Mouse (Mus musculus) midbrain, embryonic 11.5 days (tissue): ENCODE measurements around the gene 1190007I07Rik. TPM values are rescaled to one million over a fixed set of nuclear protein-coding genes. Genes with fewer than 3 reads are reported as not detected.

Experiments
- ATAC-seq: fragments of 200-750 bp; cut with Nextera tagmentation; 2 replicates; pipeline ENCODE4 v1.8.0; 2017; ENCODE audit warnings: moderate TSS enrichment, moderate library complexity; ENCODE audit not compliant: low FRiP score
- DNase-seq: peaks from one replicate; pipeline ENCODE4 v3.0.0; 2015; ENCODE audit warnings: low spot score; ENCODE audit errors: missing footprints
- H3K27ac ChIP-seq: fragments of 300-500 bp; sonication (generic); 2 replicates; pipeline ENCODE4 v1.5.1; 2014; ENCODE audit warnings: low read depth, low read length
- H3K27me3 ChIP-seq: fragments of 300-500 bp; sonication (generic); 2 replicates; pipeline ENCODE4 v1.6.1; 2014; ENCODE audit warnings: mild to moderate bottlenecking, low read length, moderate library complexity, mixed read lengths; ENCODE audit not compliant: control insufficient read depth, insufficient read depth
- H3K36me3 ChIP-seq: fragments of 300-500 bp; sonication (generic); 2 replicates; pipeline ENCODE4 v1.6.1; 2014; ENCODE audit warnings: mild to moderate bottlenecking, low read length, moderate library complexity, mixed read lengths; ENCODE audit not compliant: control insufficient read depth, insufficient read depth
- H3K4me1 ChIP-seq: fragments of 300-500 bp; sonication (generic); 2 replicates; pipeline ENCODE4 v1.6.1; 2014; ENCODE audit warnings: low read length; ENCODE audit not compliant: control insufficient read depth, insufficient read depth
- H3K4me2 ChIP-seq: fragments of 300-500 bp; sonication (generic); 2 replicates; pipeline ENCODE4 v1.6.1; 2014; ENCODE audit warnings: mild to moderate bottlenecking, moderate library complexity
- H3K4me3 ChIP-seq: fragments of 300-500 bp; sonication (generic); 2 replicates; pipeline ENCODE4 v1.5.1; 2014; ENCODE audit warnings: low read depth, low read length
- H3K9ac ChIP-seq: fragments of 300-500 bp; sonication (generic); 2 replicates; pipeline ENCODE4 v1.6.1; 2014; ENCODE audit warnings: low read length
- H3K9me3 ChIP-seq: fragments of 300-500 bp; sonication (generic); 2 replicates; pipeline ENCODE4 v1.6.1; 2016; ENCODE audit warnings: low read length; ENCODE audit not compliant: control insufficient read depth
- WGBS: fragments of 180-500 bp; shearing (Covaris S2); extraction: QIAGEN DNeasy Blood & Tissue Kit; methylation state at CpG from one replicate; pipeline ENCODE4 v1.1.7; 2014; 5-methylcytosine and 5-hydroxymethylcytosine counted together
- polyA plus RNA-seq: library from polyadenylated mRNA; unstranded; fragments of >200 nt; fragmentation: Nextera tagmentation; extraction: Ambion mirVana; gene quantifications from 2 replicates; pipeline ENCODE4 v1.2.1, GENCODE M21; 2014

Gene 1190007I07Rik
- polyA plus RNA-seq, 1 experiment from 2014 or later: 35.9 TPM

DNA sequence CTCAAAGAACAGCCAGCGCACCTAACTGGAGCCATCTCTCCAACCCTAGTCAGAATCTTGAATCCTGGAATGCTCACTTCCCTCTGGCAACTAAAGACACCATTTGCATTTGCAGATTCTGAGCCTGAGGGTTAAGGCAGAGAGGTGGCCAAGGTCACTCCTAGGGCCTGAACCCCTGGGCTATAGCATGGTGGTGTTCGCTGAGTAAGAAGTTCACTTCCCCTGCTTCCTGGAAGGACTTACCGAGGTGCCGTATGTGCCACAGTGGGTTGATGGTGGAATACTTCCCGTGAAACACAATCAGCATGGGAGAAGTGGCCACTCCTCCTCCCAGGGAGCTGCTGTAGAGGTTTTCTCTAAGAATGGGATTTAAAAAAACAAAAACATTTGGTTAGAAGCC, 29.6 kb upstream of the 1190007I07Rik start:
- Histone ChIP-seq H3K9ac (no peak overlapping the region), H3K4me1 (no peaks in the 10 kb centered on the region), H3K4me2 (no peak overlapping the region), H3K36me3 (peaks cover 2% of the 10 kb centered on the region; the same call in 1 of the 2 replicates), H3K27me3 (no peaks in the 10 kb centered on the region), H3K27ac (no peak overlapping the region), H3K4me3 (no peak overlapping the region), H3K9me3 (no peaks in the 10 kb centered on the region)
- 72% methylated on average over 5 of the region's 5 CpGs for WGBS
- ATAC-seq: no peak
- DNase-seq: no peak

DNA sequence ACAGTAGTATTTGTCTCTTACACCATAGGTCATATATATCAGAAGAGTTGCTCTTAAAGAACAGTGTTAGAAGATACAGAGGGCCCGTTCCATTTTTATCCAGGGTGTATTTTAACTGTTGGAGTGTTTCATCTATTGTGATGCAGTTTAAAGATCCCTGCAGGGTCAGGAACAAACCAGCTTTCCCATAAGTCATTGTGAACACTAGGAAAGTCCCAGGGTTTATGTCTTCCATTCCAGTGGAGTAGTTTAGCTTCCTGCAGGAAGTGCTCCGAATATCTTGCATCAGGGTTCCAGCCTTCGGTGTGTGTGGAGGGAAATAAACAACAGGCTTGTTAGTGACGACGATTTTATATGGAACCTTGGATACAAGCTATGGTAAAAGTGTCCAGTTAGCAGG, 28.2 kb upstream of the 1190007I07Rik start:
- H3K4me2 ChIP-seq: no peak overlapping the region
- no peak overlapping the region for H3K9ac ChIP-seq
- peaks cover 11% of the 10 kb centered on the region for H3K36me3 ChIP-seq
- no peaks in the 10 kb centered on the region for H3K27me3 ChIP-seq
- no peaks in the 10 kb centered on the region for H3K4me1 ChIP-seq
- no peaks in the 10 kb centered on the region for H3K9me3 ChIP-seq
- DNase-seq: no peak
- no peak overlapping the region for H3K4me3 ChIP-seq
- ATAC-seq: no peak
- H3K27ac ChIP-seq: no peak overlapping the region
- 89% methylated on average over 5 of the region's 5 CpGs for WGBS

GRCm38 (mm10) chr10:82647205-82647811, 24.3 kb upstream of the 1190007I07Rik start:
- Histone ChIP-seq H3K4me1 (no peaks in the 10 kb centered on the region), H3K9ac (no peak overlapping the region), H3K36me3 (peaks cover 20% of the 10 kb centered on the region), H3K9me3 (no peaks in the 10 kb centered on the region), H3K27me3 (no peaks in the 10 kb centered on the region), H3K4me2 (no peak overlapping the region), H3K27ac (no peak overlapping the region), H3K4me3 (no peak overlapping the region)
- WGBS: 93% methylated on average over 17 of the region's 17 CpGs
- DNase-seq (peak; percentile 62), ATAC-seq (no peak)

DNA sequence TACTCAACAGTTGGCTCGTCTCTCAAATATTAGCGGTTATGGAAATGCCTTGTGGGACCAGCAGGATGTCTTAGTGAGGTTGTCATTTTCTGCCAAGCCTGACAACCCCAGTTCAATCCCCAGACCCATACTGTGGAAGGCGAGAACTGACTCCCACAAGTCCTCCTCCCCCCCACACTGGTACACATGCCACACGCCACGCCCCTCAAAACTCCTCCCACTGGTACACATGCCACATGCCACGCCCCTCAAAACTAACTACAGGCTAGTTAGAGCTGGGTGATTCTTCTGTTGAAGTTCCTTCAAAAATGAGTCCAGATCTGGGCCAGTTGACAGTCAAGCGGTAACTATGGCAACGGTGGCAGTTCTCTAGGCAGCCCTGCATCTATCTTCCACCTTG, 23.1 kb upstream of the 1190007I07Rik start:
- Histone ChIP-seq H3K27ac (no peak overlapping the region), H3K4me1 (no peaks in the 10 kb centered on the region), H3K9ac (no peak overlapping the region), H3K9me3 (no peaks in the 10 kb centered on the region), H3K27me3 (no peaks in the 10 kb centered on the region), H3K4me2 (no peak overlapping the region), H3K36me3 (peaks cover 25% of the 10 kb centered on the region), H3K4me3 (no peak overlapping the region)
- WGBS: 92% methylated on average over 8 of the region's 8 CpGs
- DNase-seq (peak; percentile 81), ATAC-seq (no peak)

DNA sequence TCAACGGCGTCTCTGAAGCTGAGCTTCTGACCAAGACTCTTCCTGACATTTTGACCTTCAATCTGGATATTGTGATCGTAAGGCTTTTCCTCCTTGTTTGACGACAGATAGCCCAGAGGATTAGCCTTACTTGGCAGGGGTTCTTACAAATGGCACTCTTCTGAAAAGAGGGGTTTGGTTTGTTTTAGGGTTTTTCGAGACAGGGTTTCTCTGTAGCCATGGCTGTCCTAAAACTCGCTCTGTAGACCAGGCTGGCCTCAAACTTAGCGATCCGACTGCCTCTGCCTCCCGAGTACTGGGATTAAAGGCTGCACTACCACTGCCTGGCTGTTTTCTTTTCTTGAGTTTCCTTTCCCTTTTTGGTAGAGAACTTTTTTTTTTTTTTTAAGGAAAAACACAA, 18.5 kb upstream of the 1190007I07Rik start:
- Histone ChIP-seq H3K27me3 (no peaks in the 10 kb centered on the region), H3K4me3 (no peak overlapping the region), H3K4me2 (no peak overlapping the region), H3K36me3 (peaks cover 34% of the 10 kb centered on the region), H3K4me1 (no peaks in the 10 kb centered on the region), H3K27ac (no peak overlapping the region), H3K9ac (no peak overlapping the region), H3K9me3 (no peaks in the 10 kb centered on the region)
- 86% methylated on average over 9 of the region's 9 CpGs for WGBS
- DNase-seq (peak; percentile 71), ATAC-seq (no peak)

DNA sequence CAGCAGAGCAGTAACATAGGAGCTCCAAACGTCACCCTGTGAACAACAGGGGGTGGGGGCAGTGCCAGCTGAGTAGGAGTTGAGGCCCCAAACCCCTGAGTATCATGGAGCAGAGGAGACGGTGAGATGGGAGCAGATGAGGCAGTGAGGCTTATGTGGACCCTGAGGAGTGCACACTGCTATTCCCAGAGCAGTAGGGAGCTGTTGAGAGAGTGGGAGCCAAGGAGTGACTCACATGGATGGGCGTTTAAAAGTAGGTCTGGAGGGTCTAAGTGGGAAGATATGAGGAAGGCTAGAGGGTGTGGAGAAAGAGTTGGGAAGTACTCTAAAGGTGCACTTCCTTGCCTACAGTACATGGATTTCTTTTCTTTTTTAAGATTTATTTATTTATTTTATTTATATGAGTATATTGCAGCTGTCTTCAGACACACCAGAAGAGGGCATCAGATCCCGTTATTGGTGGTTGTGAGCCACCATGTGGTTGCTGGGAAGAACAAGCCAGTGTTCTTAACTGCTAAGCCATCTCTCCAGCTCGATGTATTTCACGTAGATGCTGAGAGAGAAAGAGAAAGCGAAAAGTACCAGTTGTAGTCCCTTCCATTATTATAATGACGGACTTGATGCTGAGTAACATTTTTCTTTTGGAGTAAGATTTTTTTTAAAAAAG, 16.1 kb upstream of the 1190007I07Rik start:
- Histone ChIP-seq H3K9me3 (no peaks in the 10 kb centered on the region), H3K27me3 (no peaks in the 10 kb centered on the region), H3K4me1 (no peaks in the 10 kb centered on the region), H3K4me3 (no peak overlapping the region), H3K4me2 (no peak overlapping the region), H3K9ac (no peak overlapping the region), H3K36me3 (peaks cover 26% of the 10 kb centered on the region), H3K27ac (no peak overlapping the region)
- no peak for ATAC-seq
- no peak for DNase-seq
- 90% methylated on average over 8 of the region's 8 CpGs for WGBS

GRCm38 (mm10) chr10:82636321-82636720, 13.3 kb upstream of the 1190007I07Rik start:
- Histone ChIP-seq H3K4me3 (no peak overlapping the region), H3K4me1 (peaks cover 1% of the 10 kb centered on the region; the same call in 1 of the 2 replicates), H3K9ac (no peak overlapping the region), H3K9me3 (no peaks in the 10 kb centered on the region; the same call in 1 of the 2 replicates), H3K27ac (no peak overlapping the region), H3K4me2 (no peak overlapping the region), H3K27me3 (no peaks in the 10 kb centered on the region), H3K36me3 (peaks cover 24% of the 10 kb centered on the region)
- DNase-seq: peak; percentile 37
- WGBS: 95% methylated on average over 3 of the region's 3 CpGs
- ATAC-seq: no peak

DNA sequence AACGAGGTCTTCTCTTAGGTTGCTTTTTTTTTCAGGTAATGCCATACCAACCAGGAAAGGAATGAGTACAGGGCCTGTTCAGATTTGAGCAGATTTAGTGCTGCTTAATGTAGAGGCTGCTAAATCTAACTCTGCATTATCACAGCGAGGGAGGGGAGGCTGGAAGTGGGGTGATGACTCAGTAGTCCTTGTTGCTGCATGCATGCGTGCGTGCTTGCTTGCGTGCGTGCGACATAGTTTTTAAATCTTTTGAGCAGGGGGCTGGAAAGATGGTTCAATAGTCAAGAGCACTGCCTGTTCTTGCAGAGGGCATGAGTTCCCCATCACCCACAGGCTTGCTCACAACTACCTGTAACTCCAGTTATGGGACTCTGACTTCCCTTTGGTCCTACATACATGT, 11.3 kb upstream of the 1190007I07Rik start:
- no peak overlapping the region for H3K4me3 ChIP-seq
- H3K4me1 ChIP-seq: peaks cover 10% of the 10 kb centered on the region
- H3K9ac ChIP-seq: no peak overlapping the region
- H3K27ac ChIP-seq: no peak overlapping the region
- peak; percentile 19 for DNase-seq
- peaks cover 12% of the 10 kb centered on the region for H3K36me3 ChIP-seq
- H3K9me3 ChIP-seq: no peaks in the 10 kb centered on the region; the same call in 1 of the 2 replicates
- 97% methylated on average over 7 of the region's 7 CpGs for WGBS
- no peaks in the 10 kb centered on the region for H3K27me3 ChIP-seq
- H3K4me2 ChIP-seq: no peak overlapping the region
- ATAC-seq: no peak

- peaks cover 6% of the 10 kb centered on the region; the same call in 1 of the 2 replicates for H3K36me3 ChIP-seq
- H3K4me3 ChIP-seq: no peak overlapping the region
- no peak overlapping the region for H3K9ac ChIP-seq
- ATAC-seq (no peak), DNase-seq (peak; percentile 72)
- no peak overlapping the region for H3K4me2 ChIP-seq
- H3K9me3 ChIP-seq: no peaks in the 10 kb centered on the region; the same call in 1 of the 2 replicates
- WGBS: 95% methylated on average over 12 of the region's 12 CpGs
- H3K27me3 ChIP-seq: no peaks in the 10 kb centered on the region
- H3K27ac ChIP-seq: no peak overlapping the region
- peaks cover 12% of the 10 kb centered on the region for H3K4me1 ChIP-seq
These were observed 9.7 kb upstream of the 1190007I07Rik start for GRCm38 (mm10) chr10:82632496-82633280.
